Mouse (Mus musculus) left cerebral cortex, postnatal 36 days (tissue): Measurements from ENCODE around the gene Col18a1. TPM values are rescaled to one million over a fixed set of nuclear protein-coding genes. Genes with fewer than 3 reads are reported as not detected.
A peak's percentile ranks its signal among the peaks of the same experiment; 100 is the strongest.

Experiments
- DNase-seq, 2 experiments: peaks; one replicate each; pipeline ENCODE4 v3.0.0; 2021 to 2022; ENCODE audit warnings: low spot score in 2 of 2, mixed read lengths in 1 of 2
- intact Hi-C: fragments of 180-260 bp; cut with DNase I; formaldehyde crosslinking; loops from one replicate; pipeline ENCODE4 v1.15.1; 2025
- total RNA-seq, 2 experiments: library from RNA; stranded (reverse); gene quantifications; 2 replicates each; pipeline ENCODE4 v1.2.3; 2021

The Col18a1 gene
- 1 to 10 TPM; 3.3 to 4.3 TPM for total RNA-seq

GRCm38 (mm10) chr10:77165963-77166717 is at the start of gene Col18a1:
Gene Col18a1, minus strand, starts transcription at chr10:77166548.
- no peak for DNase-seq
- intact Hi-C loops = no loop called here

- intact Hi-C loops = no loop called here
- DNase-seq = no peak
Measured at GRCm38 (mm10) chr10:77215641-77216040, 49.3 kb upstream of the Col18a1 start.

- no peak for DNase-seq
- intact Hi-C loops = no loop called here
Measured at GRCm38 (mm10) chr10:77214586-77214985, 48.2 kb upstream of the Col18a1 start.

- intact Hi-C loops = no loop called here
- no peak for DNase-seq
Measured at GRCm38 (mm10) chr10:77213483-77213882, 47.1 kb upstream of the Col18a1 start.

GRCm38 (mm10) chr10:77212354-77213120 is 46.2 kb upstream of the Col18a1 start:
- intact Hi-C loops = no loop called here
- no peak for DNase-seq

- intact Hi-C loops = no loop called here
- peak; percentile 29 to 48 for DNase-seq
Measured at GRCm38 (mm10) chr10:77211116-77211570, 44.8 kb upstream of the Col18a1 start.

GRCm38 (mm10) chr10:77210666-77211065 is 44.3 kb upstream of the Col18a1 start:
- DNase-seq = no peak
- intact Hi-C loops = no loop called here

GRCm38 (mm10) chr10:77209261-77209660 is 42.9 kb upstream of the Col18a1 start:
- no peak for DNase-seq
- intact Hi-C loops = no loop called here

GRCm38 (mm10) chr10:77206565-77207079 is 40.3 kb upstream of the Col18a1 start:
- DNase-seq = peak; percentile 50 to 58
- intact Hi-C loops = no loop called here

- intact Hi-C loops = no loop called here
- no peak for DNase-seq
Measured at GRCm38 (mm10) chr10:77206134-77206533, 39.8 kb upstream of the Col18a1 start.

GRCm38 (mm10) chr10:77203960-77204359 is 37.6 kb upstream of the Col18a1 start:
- no peak for DNase-seq
- intact Hi-C loops = no loop called here

- intact Hi-C loops = no loop called here
- DNase-seq = no peak
Measured at GRCm38 (mm10) chr10:77201919-77202318, 35.6 kb upstream of the Col18a1 start.

GRCm38 (mm10) chr10:77200295-77200694 is 33.9 kb upstream of the Col18a1 start:
- DNase-seq = no peak
- intact Hi-C loops = no loop called here

GRCm38 (mm10) chr10:77199229-77199628 is 32.9 kb upstream of the Col18a1 start:
- DNase-seq = no peak
- intact Hi-C loops = no loop called here

GRCm38 (mm10) chr10:77197469-77198209 is 31.3 kb upstream of the Col18a1 start:
- intact Hi-C loops = no loop called here
- no peak for DNase-seq

GRCm38 (mm10) chr10:77196676-77197075 is 30.3 kb upstream of the Col18a1 start:
- intact Hi-C loops = no loop called here
- no peak for DNase-seq

GRCm38 (mm10) chr10:77196115-77196514 is 29.8 kb upstream of the Col18a1 start:
- intact Hi-C loops = no loop called here
- DNase-seq = no peak

GRCm38 (mm10) chr10:77193495-77193894 is 27.1 kb upstream of the Col18a1 start:
- DNase-seq = no peak
- intact Hi-C loops = no loop called here

- no peak for DNase-seq
- intact Hi-C loops = no loop called here
Measured at GRCm38 (mm10) chr10:77192745-77193144, 26.4 kb upstream of the Col18a1 start.
